Mouse (Mus musculus) limb, embryonic 14.5 days (tissue): ENCODE measurements around the gene C530008M17Rik. TPM values are rescaled to one million over a fixed set of nuclear protein-coding genes. Genes with fewer than 3 reads are reported as not detected.

Source experiments
- ATAC-seq: fragments of 200-750 bp; cut with Nextera tagmentation; 2 replicates; pipeline ENCODE4 v1.8.0; 2017; ENCODE audit warnings: low read depth, moderate number of reproducible peaks, moderate TSS enrichment; ENCODE audit not compliant: low FRiP score
- DNase-seq: peaks from one replicate; pipeline ENCODE4 v3.0.0-alpha.2; 2015; ENCODE audit warnings: low spot score
- H3K27ac ChIP-seq: fragments of 300-500 bp; sonication (generic); replicated peaks from 2 replicates; pipeline ENCODE4 v1.5.1; 2014; ENCODE audit warnings: low read depth, mild to moderate bottlenecking, low read length, moderate library complexity, mixed read lengths
- H3K27me3 ChIP-seq: fragments of 300-500 bp; sonication (generic); 2 replicates; pipeline ENCODE4 v1.6.1; 2014; ENCODE audit warnings: low read length, mixed read lengths; ENCODE audit not compliant: control insufficient read depth, insufficient read depth
- H3K36me3 ChIP-seq: fragments of 300-500 bp; sonication (generic); 2 replicates; pipeline ENCODE4 v1.6.1; 2014; ENCODE audit warnings: mild to moderate bottlenecking, low read length, moderate library complexity, mixed read lengths; ENCODE audit not compliant: control insufficient read depth, insufficient read depth
- H3K4me1 ChIP-seq: fragments of 300-500 bp; sonication (generic); 2 replicates; pipeline ENCODE4 v1.6.1; 2014; ENCODE audit warnings: antibody characterized with exemption, low read length, mixed read lengths; ENCODE audit not compliant: control insufficient read depth, insufficient read depth
- H3K4me2 ChIP-seq: fragments of 300-500 bp; sonication (generic); replicated peaks from 2 replicates; pipeline ENCODE4 v1.6.1; 2014; ENCODE audit warnings: low read depth, mild to moderate bottlenecking, low read length, moderate library complexity; ENCODE audit not compliant: severe bottlenecking
- H3K4me3 ChIP-seq: fragments of 300-500 bp; sonication (generic); replicated peaks from 2 replicates; pipeline ENCODE4 v1.5.1; 2014; ENCODE audit warnings: low read length
- H3K9ac ChIP-seq: fragments of 300-500 bp; sonication (generic); 2 replicates; pipeline ENCODE4 v1.6.1; 2014; ENCODE audit warnings: mild to moderate bottlenecking, low read depth, low read length, moderate library complexity; ENCODE audit not compliant: severe bottlenecking
- H3K9me3 ChIP-seq: fragments of 300-500 bp; sonication (generic); 2 replicates; pipeline ENCODE4 v1.6.1; 2016; ENCODE audit warnings: low read length; ENCODE audit not compliant: control insufficient read depth
- POLR2A ChIP-seq: fragments of 200-500 bp; IDR thresholded peaks from 2 replicates; pipeline ENCODE4 v1.8.0; 2012; ENCODE audit warnings: inconsistent platforms, mild to moderate bottlenecking, moderate library complexity, borderline replicate concordance; ENCODE audit not compliant: insufficient read depth, insufficient read length; ENCODE audit errors: extremely low read depth
- WGBS: fragments of 180-500 bp; shearing (Covaris S2); extraction: QIAGEN DNeasy Blood & Tissue Kit; methylation state at CpG from one replicate; pipeline ENCODE4 v1.1.7; 2014; 5-methylcytosine and 5-hydroxymethylcytosine counted together
- polyA plus RNA-seq, 2 experiments: library from polyadenylated mRNA; depleted of rRNA in 1 of 2; stranded (reverse) in 1 of 2; unstranded in 1 of 2; fragments of >200 nt; fragmentation: Nextera tagmentation in 1 of 2; extraction: Ambion mirVana in 1 of 2; gene quantifications; 2 replicates each; pipeline versions ENCODE4 v1.2.1 to v1.2.3; 2012 to 2014

The C530008M17Rik gene
- polyA plus RNA-seq, 2 experiments, result 12.6 to 26.5 TPM

GRCm38 (mm10) chr5:76922833-76923232 lies 266.5 kb downstream of the C530008M17Rik start:
- no peak overlapping the region for H3K9ac ChIP-seq
- no peaks in the 10 kb centered on the region for H3K4me1 ChIP-seq
- no peaks in the 10 kb centered on the region for H3K9me3 ChIP-seq
- WGBS, result 83% methylated on average over 4 of the region's 4 CpGs
- DNase-seq (no peak), ATAC-seq (no peak)
- H3K36me3 ChIP-seq, result peaks cover 49% of the 10 kb centered on the region
- no peak for TF ChIP-seq POLR2A
- H3K27ac ChIP-seq, result no peak overlapping the region
- H3K4me2 ChIP-seq, result no peak overlapping the region
- no peak overlapping the region for H3K4me3 ChIP-seq
- no peaks in the 10 kb centered on the region for H3K27me3 ChIP-seq

Other genes starting within 250 kb of the C530008M17Rik start
- gene Gm7271, start 172.5 kb upstream of the C530008M17Rik start, polyA plus RNA-seq (2012; rRNA removed), result 0.18 TPM in 1 of 2 replicates, not detected in the other
- not detected in 2 replicates for gene Gm7271, start 172.5 kb upstream of the C530008M17Rik start, polyA plus RNA-seq (2014; fragmentation: Nextera tagmentation; extraction: Ambion mirVana)
- 40.7 and 57.2 TPM in 2 replicates for gene Exoc1, start 127.2 kb upstream of the C530008M17Rik start, polyA plus RNA-seq (2012; rRNA removed)
- 37.5 and 41.5 TPM in 2 replicates for gene Exoc1, start 127.2 kb upstream of the C530008M17Rik start, polyA plus RNA-seq (2014; fragmentation: Nextera tagmentation; extraction: Ambion mirVana)
- gene Cep135, start 67.8 kb upstream of the C530008M17Rik start, polyA plus RNA-seq (2012; rRNA removed), result 7.7 and 10.3 TPM in 2 replicates
- gene Cep135, start 67.8 kb upstream of the C530008M17Rik start, polyA plus RNA-seq (2014; fragmentation: Nextera tagmentation; extraction: Ambion mirVana), result 6.9 and 8.5 TPM in 2 replicates
- gene Aasdh, start 249.0 kb downstream of the C530008M17Rik start, polyA plus RNA-seq (2012; rRNA removed), result 24.0 and 24.9 TPM in 2 replicates
- 15.1 and 15.4 TPM in 2 replicates for gene Aasdh, start 249.0 kb downstream of the C530008M17Rik start, polyA plus RNA-seq (2014; fragmentation: Nextera tagmentation; extraction: Ambion mirVana)